Mouse (Mus musculus) embryonic fibroblast, embryonic 13.5 days (primary cell): ENCODE data around the gene Gm973. TPM values are rescaled to one million over a fixed set of nuclear protein-coding genes. Genes with fewer than 3 reads are reported as not detected.
A peak's percentile ranks its signal among the peaks of the same experiment; 100 is the strongest.
"Not testable (repeated sequence)": the region's sequence is repeated elsewhere in the genome, so short reads cannot be mapped to it uniquely, and the experiment has no call there.

Experiments used
- H3K27ac ChIP-seq: 2 replicates; pipeline ENCODE4 v1.5.1; 2012; ENCODE audit warnings: low read length, control low read depth, inconsistent platforms; ENCODE audit not compliant: insufficient read depth
- H3K4me1 ChIP-seq: 2 replicates; pipeline ENCODE4 v1.6.1; 2011; ENCODE audit warnings: low read length; ENCODE audit not compliant: control insufficient read depth, insufficient read depth
- H3K4me3 ChIP-seq: 2 replicates; pipeline ENCODE4 v1.5.1; 2011; ENCODE audit warnings: mild to moderate bottlenecking, control low read depth, low read length; ENCODE audit not compliant: insufficient read depth
- CTCF ChIP-seq: IDR thresholded peaks from 2 replicates; pipeline ENCODE4 v1.5.1; 2011; ENCODE audit warnings: mild to moderate bottlenecking, control low read depth, low read length, moderate library complexity, borderline replicate concordance; ENCODE audit not compliant: insufficient read depth
- POLR2A ChIP-seq: IDR thresholded peaks from 2 replicates; pipeline ENCODE4 v1.6.1; 2011; ENCODE audit warnings: low read depth, mild to moderate bottlenecking, control low read depth, low read length, moderate library complexity
- polyA plus RNA-seq: library from polyadenylated mRNA; stranded (reverse); fragments of >200 nt; gene quantifications from 2 replicates; pipeline ENCODE4 v1.2.4, GENCODE M21; 2011; ENCODE audit warnings: low read depth; ENCODE audit not compliant: missing spikeins, insufficient read length

The Gm973 gene
- polyA plus RNA-seq, 1 experiment, result not detected

DNA sequence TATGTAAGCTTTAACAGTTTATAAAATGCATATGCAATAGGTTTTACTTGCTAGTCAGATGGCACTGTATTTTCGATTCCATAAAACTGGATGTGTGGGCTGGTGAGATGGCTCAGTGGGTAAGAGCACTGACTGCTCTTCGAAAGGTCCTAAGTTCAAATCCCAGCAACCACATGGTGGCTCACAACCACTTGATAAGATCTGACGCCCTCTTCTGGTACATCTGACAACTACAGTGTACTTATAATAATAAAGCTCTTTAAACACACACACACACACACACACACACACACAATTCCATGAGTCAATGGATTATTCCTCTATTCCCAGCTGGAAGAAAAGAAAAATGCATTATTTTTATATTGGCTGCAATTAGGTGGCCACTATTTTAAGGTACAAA lies 122.3 kb downstream of the Gm973 start:
- H3K4me1 ChIP-seq, result no peaks in the 10 kb centered on the region
- TF ChIP-seq CTCF, result no peak
- no peak for TF ChIP-seq POLR2A
- no peak overlapping the region for H3K4me3 ChIP-seq
- H3K27ac ChIP-seq, result no peak overlapping the region

DNA sequence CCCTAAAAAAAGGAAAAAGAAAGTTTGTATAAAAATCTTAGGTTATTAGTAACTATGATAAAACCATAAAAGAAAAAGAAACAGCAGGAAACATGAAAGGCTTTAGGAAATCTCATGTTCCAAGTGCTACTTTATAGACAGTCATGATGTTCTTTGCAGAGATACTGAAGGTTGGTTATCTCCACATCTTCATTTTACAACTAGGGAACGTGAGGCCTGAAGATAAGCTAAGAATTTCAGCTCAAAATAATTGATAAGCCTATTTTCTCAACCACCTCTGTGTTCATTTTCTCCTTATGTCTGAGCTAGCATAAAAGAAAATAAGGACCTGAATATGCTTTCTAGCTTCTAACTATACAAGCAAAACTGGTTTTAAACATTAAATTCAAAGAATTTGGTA lies 126.4 kb downstream of the Gm973 start:
- Histone ChIP-seq H3K4me3 (no peak overlapping the region), H3K4me1 (no peaks in the 10 kb centered on the region), H3K27ac (no peak overlapping the region)
- TF ChIP-seq POLR2A, result no peak
- no peak for TF ChIP-seq CTCF

DNA sequence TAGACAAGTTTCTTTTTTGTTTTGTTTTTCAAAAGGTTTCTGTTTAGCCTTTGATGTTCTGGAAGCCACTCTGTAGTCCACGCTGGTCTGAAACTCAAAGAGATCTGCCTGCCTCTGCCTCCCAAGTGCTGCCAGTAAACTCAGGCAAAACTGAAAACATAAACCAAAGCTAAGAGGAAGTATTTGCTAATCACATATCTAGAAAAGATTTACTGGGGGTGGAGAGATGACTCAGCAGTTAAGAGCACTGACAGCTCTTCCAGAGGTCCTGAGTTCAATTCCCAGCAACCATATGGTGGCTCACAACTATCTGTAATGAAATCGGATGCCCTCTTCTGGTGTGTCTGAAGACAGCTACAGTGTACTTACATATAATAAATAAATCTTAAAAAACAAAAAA lies 130.4 kb downstream of the Gm973 start:
- not testable (repeated sequence) for H3K4me1 ChIP-seq, H3K27ac ChIP-seq, H3K4me3 ChIP-seq

DNA sequence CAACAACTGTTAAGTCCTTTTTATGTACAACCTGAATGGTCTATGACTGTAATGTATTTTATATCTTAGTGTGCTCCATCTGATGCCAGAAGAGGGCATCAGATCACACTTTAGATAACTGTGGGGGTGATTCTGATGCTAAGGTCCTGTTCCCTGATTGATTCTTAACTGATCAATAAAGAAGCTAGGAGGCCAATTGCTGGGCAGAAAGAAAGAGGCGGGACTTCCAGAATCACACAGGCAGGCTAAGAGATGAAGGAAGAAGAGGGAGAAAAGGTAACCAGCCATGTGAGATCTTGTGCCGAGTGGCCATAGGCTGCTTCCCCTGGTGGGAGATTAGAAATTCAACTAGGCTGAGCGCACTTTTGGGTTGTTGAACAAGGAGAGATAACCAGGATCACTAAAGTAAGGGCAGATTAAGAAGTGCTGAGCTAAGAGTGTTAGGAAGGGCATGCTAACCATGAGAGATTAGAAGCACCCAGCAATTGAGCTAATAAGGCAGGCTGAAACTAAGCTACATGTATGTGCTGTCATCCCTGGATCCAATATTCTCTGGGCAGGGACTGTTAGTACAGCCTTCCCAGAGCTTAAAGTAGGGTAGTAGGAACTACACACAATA lies 135.2 kb downstream of the Gm973 start:
- Histone ChIP-seq H3K27ac (no peak overlapping the region), H3K4me1 (no peaks in the 10 kb centered on the region), H3K4me3 (no peak overlapping the region)
- TF ChIP-seq POLR2A (no peak), CTCF (no peak)

DNA sequence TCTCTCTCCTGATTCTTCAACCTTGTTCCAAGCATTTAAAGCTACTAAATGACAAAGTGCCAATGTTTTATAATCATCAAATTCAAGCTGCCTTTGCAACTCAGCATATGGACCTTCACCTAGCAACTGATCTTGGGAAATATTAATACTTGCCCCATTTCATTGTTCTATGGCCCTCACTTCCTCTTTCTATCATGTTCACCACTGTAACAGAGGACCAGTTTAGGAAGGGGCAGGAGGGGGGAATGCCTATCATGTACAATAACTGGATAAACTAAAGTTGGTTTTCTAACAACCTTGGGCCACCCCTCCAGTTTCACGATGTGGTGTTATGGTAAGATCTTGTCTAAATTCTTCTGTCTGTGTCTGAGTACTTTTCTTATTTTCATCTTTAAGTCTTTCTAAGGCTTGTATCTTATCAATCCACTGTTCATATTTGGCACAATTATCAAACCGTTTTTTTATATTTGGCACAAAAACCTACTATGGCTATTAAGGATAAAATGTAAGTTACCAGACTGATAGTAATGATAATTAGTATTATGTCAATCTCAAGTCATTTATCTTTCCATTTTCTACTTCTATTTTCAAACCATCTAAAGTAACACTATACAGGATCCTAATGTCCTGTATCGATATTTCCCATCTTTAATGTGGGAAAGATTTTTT lies 137.3 kb downstream of the Gm973 start:
- TF ChIP-seq POLR2A (no peak), CTCF (no peak)
- Histone ChIP-seq H3K27ac (no peak overlapping the region), H3K4me3 (no peak overlapping the region), H3K4me1 (no peaks in the 10 kb centered on the region)

DNA sequence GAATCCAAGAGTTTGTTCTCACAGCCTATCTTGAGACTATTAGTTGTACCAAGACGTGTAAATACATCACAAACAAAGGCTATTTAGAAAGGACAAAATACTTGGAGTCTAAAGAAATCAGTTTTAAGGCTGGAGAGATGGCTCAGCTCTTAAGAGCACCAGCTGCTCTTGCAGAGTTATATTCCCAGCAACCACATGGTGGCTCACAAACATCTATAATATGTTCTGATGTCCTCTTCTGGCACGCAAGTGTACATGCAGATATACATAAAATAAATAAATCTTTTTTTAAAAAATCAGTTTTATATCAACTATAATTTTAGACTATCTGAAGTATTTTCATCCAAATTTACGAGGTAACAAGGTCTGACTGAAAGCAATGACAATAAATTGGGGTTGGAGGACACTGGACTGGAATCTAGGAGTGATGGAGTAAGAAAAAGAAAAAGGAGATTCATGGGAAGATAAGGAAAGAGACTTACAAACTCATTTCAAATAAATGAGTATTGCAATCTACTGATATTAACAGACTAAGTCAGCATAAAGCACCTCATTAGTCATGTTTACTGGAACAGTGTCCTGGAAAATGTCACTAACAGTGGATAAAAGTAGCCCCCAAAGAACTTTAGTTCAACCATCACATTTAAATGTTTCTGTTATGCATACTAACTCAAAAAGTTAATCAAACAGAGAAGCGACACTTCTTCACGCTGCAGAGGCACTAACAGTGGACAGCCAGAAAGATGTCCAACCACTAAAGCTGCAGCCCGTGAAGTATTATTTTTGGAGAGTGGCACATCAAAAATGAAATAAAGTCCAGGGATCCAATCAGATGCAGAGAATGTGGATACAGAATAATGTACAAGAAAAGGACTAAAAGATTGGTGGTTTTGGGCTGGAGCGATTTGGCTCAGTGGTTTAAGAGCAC lies 140.4 kb downstream of the Gm973 start:
- Histone ChIP-seq H3K4me1 (no peaks in the 10 kb centered on the region), H3K27ac (no peak overlapping the region), H3K4me3 (no peak overlapping the region)
- TF ChIP-seq CTCF (no peak), POLR2A (no peak)

DNA sequence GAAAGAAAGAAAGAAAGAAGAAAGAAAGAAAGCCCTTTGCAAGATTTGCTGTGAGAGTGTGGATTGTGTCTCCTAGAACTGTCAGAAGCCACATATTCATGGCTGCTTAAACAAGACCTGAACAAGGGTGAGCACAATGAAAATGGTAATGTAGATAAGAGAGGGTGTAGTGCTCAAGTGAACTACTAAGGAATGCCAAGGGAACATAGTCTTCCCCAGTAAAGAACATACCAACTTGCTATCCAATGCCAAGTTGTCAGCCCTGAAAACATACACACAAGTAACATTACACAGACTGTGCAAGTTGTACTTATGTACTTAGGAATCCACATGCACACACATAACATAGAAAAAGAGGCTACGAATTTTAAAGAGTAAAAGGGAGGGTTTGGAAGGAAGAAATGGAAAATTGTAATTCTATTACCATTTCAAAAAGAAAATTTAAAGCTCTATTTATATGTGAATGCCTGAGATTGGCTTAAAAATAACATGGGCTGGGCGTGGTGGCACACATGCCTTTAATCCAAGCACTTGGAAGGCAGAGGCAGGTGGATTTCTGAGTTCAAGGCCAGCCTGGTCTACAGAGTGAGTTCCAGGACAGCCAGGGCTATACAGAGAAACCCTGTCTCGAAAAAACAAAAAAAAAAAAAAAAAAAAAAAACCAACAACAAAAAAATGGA lies 147.5 kb downstream of the Gm973 start:
- no peaks in the 10 kb centered on the region for H3K4me1 ChIP-seq
- H3K4me3 ChIP-seq, result no peak overlapping the region
- H3K27ac ChIP-seq, result no peak overlapping the region
- TF ChIP-seq POLR2A, result no peak
- no peak for TF ChIP-seq CTCF

DNA sequence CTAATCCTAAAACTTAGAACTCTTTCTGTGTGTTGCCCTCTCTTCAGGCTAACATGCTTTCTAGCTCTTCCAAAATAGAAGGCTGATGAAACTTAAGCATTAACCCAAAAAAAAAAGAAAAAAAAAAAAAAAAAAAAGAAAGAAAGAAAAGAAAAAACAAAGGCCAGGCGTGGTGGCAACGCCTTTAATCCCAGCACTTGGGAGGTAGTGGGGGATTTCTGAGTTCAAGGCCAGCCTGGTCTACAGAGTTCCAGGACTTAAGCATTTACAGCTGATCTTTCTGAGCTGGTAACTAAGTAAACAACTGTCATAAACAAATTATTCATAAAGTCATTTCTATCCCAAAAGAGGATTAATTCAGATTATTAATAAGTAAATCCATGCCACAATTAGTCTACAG lies 152.8 kb downstream of the Gm973 start:
- TF ChIP-seq POLR2A, result no peak
- no peak for TF ChIP-seq CTCF
- Histone ChIP-seq H3K4me1 (no peaks in the 10 kb centered on the region), H3K4me3 (peak overlapping the region; percentile 25; the same call in 1 of the 2 replicates), H3K27ac (no peak overlapping the region)

DNA sequence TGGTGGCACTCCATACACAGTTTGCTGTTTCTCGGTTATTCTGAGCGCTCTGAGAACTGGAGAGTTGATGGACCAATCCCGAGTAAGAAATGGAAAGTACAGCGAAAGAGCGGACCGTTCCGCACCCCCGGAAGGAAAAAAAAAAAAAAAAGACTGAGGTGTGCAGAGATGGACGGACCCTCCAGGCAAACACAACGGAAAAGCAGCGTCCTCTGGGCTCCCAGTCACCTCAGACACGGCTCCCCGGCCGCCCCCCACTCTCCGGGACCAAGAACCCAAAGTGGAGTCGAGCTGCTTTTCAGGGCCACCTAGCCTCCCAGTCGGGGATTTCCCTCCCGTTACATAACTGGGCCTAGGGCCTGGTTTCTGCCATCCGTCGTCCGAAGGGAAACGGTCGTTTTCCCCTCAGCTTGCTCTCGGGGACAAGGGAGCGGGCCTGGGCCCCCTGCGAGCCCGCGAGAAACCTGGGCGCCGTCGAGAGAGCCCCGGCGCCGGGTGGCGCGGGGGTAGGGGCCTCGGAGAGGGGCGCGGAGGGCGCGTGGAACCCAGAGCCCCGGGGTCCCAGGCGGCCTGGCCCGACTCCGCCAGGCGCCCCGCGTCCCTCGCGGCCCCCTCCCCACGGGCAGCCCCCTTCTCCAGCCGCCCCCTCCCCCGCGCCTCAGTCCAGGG lies 154.0 kb downstream of the Gm973 start:
- Histone ChIP-seq H3K4me3 (peak overlapping the region; percentile 77), H3K4me1 (no peaks in the 10 kb centered on the region), H3K27ac (peak overlapping the region; percentile 27; the same call in 1 of the 2 replicates)
- no peak for TF ChIP-seq CTCF
- TF ChIP-seq POLR2A, result no peak
